Mouse (Mus musculus) bone marrow, adult 2 months (tissue): ENCODE results near the gene Shc2.

Experiments
- CTCF ChIP-seq: fragments of 200-500 bp; IDR thresholded peaks from 2 replicates; pipeline ENCODE4 v1.5.1; 2011; ENCODE audit warnings: low read length, control low read depth; ENCODE audit not compliant: control insufficient read depth, insufficient read depth
- POLR2A ChIP-seq: fragments of 200-500 bp; IDR thresholded peaks from 2 replicates; pipeline ENCODE4 v1.6.1; 2011; ENCODE audit warnings: low read depth, mild to moderate bottlenecking, control low read depth, low read length, borderline replicate concordance; ENCODE audit not compliant: control insufficient read depth

DNA sequence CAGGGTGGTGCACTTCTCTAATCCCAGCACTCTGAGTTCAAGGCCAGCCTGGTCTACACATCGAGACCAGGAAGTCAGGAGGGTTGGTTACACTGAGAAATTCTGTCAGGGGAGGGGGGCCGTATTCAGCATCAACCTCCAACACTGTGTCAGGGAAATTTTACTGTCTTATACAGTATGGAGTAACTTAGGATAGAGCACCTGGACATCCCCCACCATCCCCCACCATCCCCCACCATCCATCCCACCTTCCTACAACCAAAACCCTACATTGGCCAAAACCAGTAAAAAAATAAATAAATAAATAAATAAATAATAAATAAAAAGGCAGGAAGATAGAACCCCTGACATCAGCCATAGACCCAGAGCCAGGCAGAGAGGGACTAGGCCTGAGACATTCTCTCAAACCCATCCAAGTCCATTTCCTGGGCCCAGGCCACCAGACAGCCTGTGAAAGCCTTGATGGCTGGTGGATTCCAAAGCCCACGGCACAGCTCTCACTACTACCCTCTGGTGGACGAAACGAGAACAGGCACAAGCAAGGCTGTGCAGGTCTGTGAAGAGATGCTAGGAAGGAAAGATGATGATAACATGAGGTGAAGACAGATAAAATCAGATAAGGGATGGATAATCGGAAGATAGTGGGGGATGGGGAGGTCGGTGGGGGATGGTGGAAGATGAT, 11.5 kb upstream of the Shc2 start:
- TF ChIP-seq CTCF (peak; percentile 91), POLR2A (no peak)
